Mouse (Mus musculus): ENCODE data around the gene Snx25.

DNA sequence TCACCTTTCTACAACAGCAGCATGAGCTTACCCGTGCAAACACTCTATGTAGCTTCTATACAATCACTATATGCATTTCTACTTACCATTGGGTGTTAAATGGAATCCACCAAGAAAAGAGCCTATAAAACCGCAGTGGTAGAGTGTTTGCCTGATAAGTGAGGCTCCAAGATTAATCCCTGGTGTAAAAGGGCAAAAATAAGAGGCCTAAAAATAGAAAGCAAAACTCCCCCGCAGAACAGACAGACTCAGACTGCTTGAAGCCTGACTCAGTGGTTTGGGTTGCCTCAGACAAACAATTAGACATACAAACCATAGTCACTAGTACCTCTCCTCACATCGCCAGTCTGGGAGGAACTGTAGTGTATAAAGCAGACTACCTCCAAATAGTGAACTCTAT is 146.4 kb downstream of the Snx25 start, which contains the start of gene Ankrd37:
- TF ChIP-seq CTCF (IDR thresholded peaks at IDR 0.05; ENCODE audit: low read depth, low read length): no peak
- TF ChIP-seq POLR2A (IDR thresholded peaks at IDR 0.05; ENCODE audit: borderline replicate concordance, low read depth, low read length): no peak
